Mouse (Mus musculus) adrenal gland, adult 2 months (tissue): ENCODE data around the gene Gm20388. TPM values are rescaled to one million over a fixed set of nuclear protein-coding genes. Genes with fewer than 3 reads are reported as not detected.

Source experiments
- DNase-seq: peaks from one replicate; pipeline ENCODE4 v3.0.0; 2021
- polyA plus RNA-seq: library from polyadenylated mRNA; depleted of rRNA; stranded (reverse); fragments of >200 nt; gene quantifications from 2 replicates; pipeline ENCODE4 v1.2.3, GENCODE M21; 2012
- total RNA-seq, 2 experiments: library from RNA; stranded (reverse); gene quantifications; 2 replicates each; pipeline ENCODE4 v1.2.3; 2021

Gene Gm20388
- total and polyA plus RNA-seq, 3 experiments = 5.9 to 50.1 (median 9.9) TPM

- DNase-seq = peak; percentile 59
These were observed 1921.9 kb downstream of the Gm20388 start for GRCm38 (mm10) chr8:121832503-121832902.

GRCm38 (mm10) chr8:121841242-121841641, 1930.6 kb downstream of the Gm20388 start:
- DNase-seq = peak; percentile 59

- no peak for DNase-seq
These were observed 1931.7 kb downstream of the Gm20388 start for GRCm38 (mm10) chr8:121842064-121842955.

- DNase-seq = no peak
These were observed 1932.6 kb downstream of the Gm20388 start for GRCm38 (mm10) chr8:121843184-121843733.

GRCm38 (mm10) chr8:121844765-121845164, 1934.1 kb downstream of the Gm20388 start:
- DNase-seq = no peak

- no peak for DNase-seq
These were observed 1936.2 kb downstream of the Gm20388 start for GRCm38 (mm10) chr8:121846815-121847214.

- no peak for DNase-seq
These were observed 1936.7 kb downstream of the Gm20388 start for GRCm38 (mm10) chr8:121847261-121847822.

GRCm38 (mm10) chr8:121847987-121848386, 1937.3 kb downstream of the Gm20388 start:
- no peak for DNase-seq

- no peak for DNase-seq
These were observed 1937.9 kb downstream of the Gm20388 start for GRCm38 (mm10) chr8:121848495-121848894.

- DNase-seq = no peak
These were observed 1938.7 kb downstream of the Gm20388 start for GRCm38 (mm10) chr8:121849303-121849702.

GRCm38 (mm10) chr8:121850018-121850417, 1939.4 kb downstream of the Gm20388 start:
- DNase-seq = peak; percentile 86

GRCm38 (mm10) chr8:121850436-121850820, 1939.8 kb downstream of the Gm20388 start:
- DNase-seq = no peak

GRCm38 (mm10) chr8:121850821-121851470, 1940.3 kb downstream of the Gm20388 start:
- peak; percentile 96 for DNase-seq

- no peak for DNase-seq
These were observed 1941.1 kb downstream of the Gm20388 start for GRCm38 (mm10) chr8:121851716-121852115.

- DNase-seq = no peak
These were observed 1941.8 kb downstream of the Gm20388 start for GRCm38 (mm10) chr8:121852464-121852863.

GRCm38 (mm10) chr8:121853586-121853985, 1942.9 kb downstream of the Gm20388 start:
- peak; percentile 81 for DNase-seq

- DNase-seq = peak; percentile 59
These were observed 1945.6 kb downstream of the Gm20388 start for GRCm38 (mm10) chr8:121856071-121856746.

- DNase-seq = no peak
These were observed 1946.7 kb downstream of the Gm20388 start for GRCm38 (mm10) chr8:121857331-121857730.

- DNase-seq = no peak
These were observed 1947.1 kb downstream of the Gm20388 start for GRCm38 (mm10) chr8:121857747-121858146.

- no peak for DNase-seq
These were observed 1950.6 kb downstream of the Gm20388 start for GRCm38 (mm10) chr8:121861276-121861675.

GRCm38 (mm10) chr8:121861806-121862548, 1951.3 kb downstream of the Gm20388 start:
- no peak for DNase-seq
